Comparison of ENCODE assay signal across 14 mouse cellular contexts in the genomic region with DNA sequence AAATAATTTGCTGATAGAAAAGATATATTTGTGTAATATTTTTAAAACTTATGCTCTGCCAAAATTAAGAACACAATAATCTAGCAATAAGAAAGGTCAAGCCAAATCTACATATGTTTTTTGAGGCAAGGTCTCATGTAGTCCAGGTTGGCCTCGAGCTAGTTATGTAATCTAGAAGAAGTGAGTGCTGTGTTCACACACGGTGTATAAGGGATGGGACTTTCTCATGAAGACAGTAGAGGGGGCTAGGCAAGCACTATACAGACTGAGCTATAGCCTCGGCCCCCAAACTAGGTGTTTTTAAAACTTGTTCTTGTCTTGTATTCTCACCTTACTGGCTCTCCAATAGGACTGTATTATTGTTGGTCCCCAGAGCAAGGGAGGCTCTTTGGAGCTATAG. TPM values are rescaled to one million over a fixed set of nuclear protein-coding genes. Genes with fewer than 3 reads are reported as not detected.
DNase-seq lines count a peak whose midpoint lies in the region; ATAC-seq and TF ChIP-seq lines count a peak whose summit lies in the region.
"Had no signal": no experiment of that assay in that cellular context is flagged by ENCODE, and none has a peak within 500 bp of the region (broad histone marks: within the 10 kb centered on the region; RNA-seq: fewer than 3 reads in every experiment).

No protein-coding gene starts in this region.

- H3K27ac ChIP-seq in forebrain, embryonic 15.5 days (replicated peaks), result 0 out of 2 replicates have a peak overlapping the region, but pooled peaks have one; percentile 34
- H3K27ac ChIP-seq in forebrain, embryonic 12.5 days, result no peak overlapping the region
- H3K27ac ChIP-seq in hindbrain, postnatal 0 days, result no peak overlapping the region
- no peak overlapping the region for H3K27ac ChIP-seq in hindbrain, embryonic 11.5 days (ENCODE audit: low read depth, low read length)
- no peak overlapping the region for H3K27ac ChIP-seq in midbrain, embryonic 11.5 days (ENCODE audit: low read depth, low read length)
- H3K27ac ChIP-seq in midbrain, embryonic 16.5 days (ENCODE audit: low read length), result no peak overlapping the region
- H3K27ac ChIP-seq in neural tube, embryonic 14.5 days (ENCODE audit: low read depth, low read length), result no peak overlapping the region
- no peak overlapping the region for H3K27ac ChIP-seq in liver, postnatal 0 days (ENCODE audit: low read depth)
- H3K27ac ChIP-seq: embryonic facial prominence, embryonic 13.5 days; heart, embryonic 10.5 days; limb, embryonic 15.5 days; liver, embryonic 14.5 days; midbrain, embryonic 15.5 days had no signal

- H3K27me3 ChIP-seq in forebrain, embryonic 15.5 days, result no peaks in the 10 kb centered on the region
- H3K27me3 ChIP-seq in forebrain, embryonic 12.5 days, result no peaks in the 10 kb centered on the region
- no peaks in the 10 kb centered on the region for H3K27me3 ChIP-seq in hindbrain, postnatal 0 days (ENCODE audit: insufficient read depth, low read length)
- H3K27me3 ChIP-seq in hindbrain, embryonic 11.5 days (ENCODE audit: control insufficient read depth, insufficient read depth, low read length), result no peaks in the 10 kb centered on the region
- no peaks in the 10 kb centered on the region for H3K27me3 ChIP-seq in midbrain, embryonic 11.5 days (ENCODE audit: control insufficient read depth, insufficient read depth, low read length)
- no peaks in the 10 kb centered on the region for H3K27me3 ChIP-seq in midbrain, embryonic 16.5 days (ENCODE audit: control insufficient read depth, insufficient read depth, low read depth, low read length)
- H3K27me3 ChIP-seq in neural tube, embryonic 14.5 days (ENCODE audit: control insufficient read depth, insufficient read depth, low read length), result no peaks in the 10 kb centered on the region
- H3K27me3 ChIP-seq in liver, postnatal 0 days (ENCODE audit: insufficient read depth, low read length), result no peaks in the 10 kb centered on the region
- H3K27me3 ChIP-seq: embryonic facial prominence, embryonic 13.5 days; limb, embryonic 15.5 days; midbrain, embryonic 15.5 days had no signal

- peak; percentile 72; the same call in 1 of the 2 replicates for ATAC-seq in forebrain, embryonic 15.5 days (replicated peaks)
- ATAC-seq in forebrain, embryonic 12.5 days (ENCODE audit: low FRiP score), result no peak
- peak; percentile 67; the same call in 1 of the 2 replicates for ATAC-seq in hindbrain, postnatal 0 days
- no peak for ATAC-seq in hindbrain, embryonic 11.5 days (ENCODE audit: low FRiP score)
- ATAC-seq in midbrain, embryonic 11.5 days (ENCODE audit: low FRiP score), result no peak
- ATAC-seq in midbrain, embryonic 16.5 days, result no peak
- ATAC-seq in neural tube, embryonic 14.5 days (ENCODE audit: low read depth), result peak; percentile 49; the same call in 1 of the 2 replicates
- no peak for ATAC-seq in liver, postnatal 0 days

- no peak for TF ChIP-seq EP300 in liver, postnatal 0 days (IDR thresholded peaks at IDR 0.05; ENCODE audit: low read depth)

- TF ChIP-seq CTCF in hindbrain, postnatal 0 days (IDR thresholded peaks at IDR 0.05; ENCODE audit: low read depth), result no peak; the same call in 1 of the 2 replicates
- no peak for TF ChIP-seq CTCF in liver, postnatal 0 days (IDR thresholded peaks at IDR 0.05; ENCODE audit: low read depth)

- no peak overlapping the region for H3K4me3 ChIP-seq in forebrain, embryonic 15.5 days
- no peak overlapping the region for H3K4me3 ChIP-seq in forebrain, embryonic 12.5 days (replicated peaks)
- no peak overlapping the region for H3K4me3 ChIP-seq in hindbrain, postnatal 0 days (ENCODE audit: low read length)
- H3K4me3 ChIP-seq in hindbrain, embryonic 11.5 days (ENCODE audit: low read depth, low read length), result no peak overlapping the region
- no peak overlapping the region for H3K4me3 ChIP-seq in midbrain, embryonic 11.5 days (ENCODE audit: low read depth, low read length)
- H3K4me3 ChIP-seq in midbrain, embryonic 16.5 days (ENCODE audit: low read depth, low read length), result no peak overlapping the region
- H3K4me3 ChIP-seq in neural tube, embryonic 14.5 days (ENCODE audit: low read depth, low read length), result no peak overlapping the region
- H3K4me3 ChIP-seq in liver, postnatal 0 days (ENCODE audit: low read depth, low read length), result no peak overlapping the region
- H3K4me3 ChIP-seq: embryonic facial prominence, embryonic 13.5 days; erythroblast, embryonic 14.5 days; heart, embryonic 10.5 days; limb, embryonic 15.5 days; midbrain, embryonic 15.5 days had no signal

- WGBS in forebrain, embryonic 15.5 days, result 64% methylated on average over 3 of the region's 3 CpGs
- 70% methylated on average over 3 of the region's 3 CpGs for WGBS in forebrain, embryonic 12.5 days
- 61% methylated on average over 3 of the region's 3 CpGs for WGBS in hindbrain, postnatal 0 days
- 76% methylated on average over 3 of the region's 3 CpGs for WGBS in hindbrain, embryonic 11.5 days
- 74% methylated on average over 3 of the region's 3 CpGs for WGBS in midbrain, embryonic 11.5 days
- WGBS in midbrain, embryonic 16.5 days, result 72% methylated on average over 3 of the region's 3 CpGs
- WGBS in neural tube, embryonic 14.5 days, result 76% methylated on average over 3 of the region's 3 CpGs
- WGBS in liver, postnatal 0 days (ENCODE audit: insufficient replicate concordance), result 56% methylated on average over 3 of the region's 3 CpGs

- H3K9ac ChIP-seq in forebrain, embryonic 15.5 days (replicated peaks), result no peak overlapping the region
- no peak overlapping the region for H3K9ac ChIP-seq in forebrain, embryonic 12.5 days
- H3K9ac ChIP-seq in hindbrain, postnatal 0 days (replicated peaks; ENCODE audit: low read length), result no peak overlapping the region
- no peak overlapping the region for H3K9ac ChIP-seq in hindbrain, embryonic 11.5 days (ENCODE audit: low read depth, low read length)
- no peak overlapping the region for H3K9ac ChIP-seq in midbrain, embryonic 11.5 days (ENCODE audit: low read length)
- H3K9ac ChIP-seq in midbrain, embryonic 16.5 days (ENCODE audit: low read depth, low read length), result no peak overlapping the region
- no peak overlapping the region for H3K9ac ChIP-seq in neural tube, embryonic 14.5 days (replicated peaks; ENCODE audit: low read depth, low read length)
- no peak overlapping the region for H3K9ac ChIP-seq in liver, postnatal 0 days (replicated peaks)
- H3K9ac ChIP-seq: embryonic facial prominence, embryonic 13.5 days; limb, embryonic 15.5 days; liver, embryonic 14.5 days; midbrain, embryonic 15.5 days had no signal

- no peaks in the 10 kb centered on the region for H3K9me3 ChIP-seq in forebrain, embryonic 15.5 days
- H3K9me3 ChIP-seq in forebrain, embryonic 12.5 days, result no peaks in the 10 kb centered on the region
- no peaks in the 10 kb centered on the region for H3K9me3 ChIP-seq in hindbrain, postnatal 0 days (ENCODE audit: low read length)
- H3K9me3 ChIP-seq in hindbrain, embryonic 11.5 days (ENCODE audit: control insufficient read depth, low read length), result no peaks in the 10 kb centered on the region
- no peaks in the 10 kb centered on the region for H3K9me3 ChIP-seq in midbrain, embryonic 11.5 days (ENCODE audit: control insufficient read depth, low read length)
- no peaks in the 10 kb centered on the region for H3K9me3 ChIP-seq in midbrain, embryonic 16.5 days (replicated peaks; ENCODE audit: control insufficient read depth, low read length, poor library complexity, severe bottlenecking)
- H3K9me3 ChIP-seq in neural tube, embryonic 14.5 days (ENCODE audit: control insufficient read depth, low read length), result no peaks in the 10 kb centered on the region
- no peaks in the 10 kb centered on the region for H3K9me3 ChIP-seq in liver, postnatal 0 days (ENCODE audit: low read length)
- H3K9me3 ChIP-seq: heart, embryonic 10.5 days; limb, embryonic 15.5 days; midbrain, embryonic 15.5 days had no signal

- H3K4me2 ChIP-seq in forebrain, embryonic 15.5 days (replicated peaks), result no peak overlapping the region
- H3K4me2 ChIP-seq in forebrain, embryonic 12.5 days, result no peak overlapping the region
- H3K4me2 ChIP-seq in hindbrain, postnatal 0 days (ENCODE audit: low read depth, low read length), result no peak overlapping the region
- H3K4me2 ChIP-seq in hindbrain, embryonic 11.5 days (replicated peaks; ENCODE audit: low read depth, low read length), result no peak overlapping the region
- no peak overlapping the region for H3K4me2 ChIP-seq in midbrain, embryonic 11.5 days
- no peak overlapping the region for H3K4me2 ChIP-seq in midbrain, embryonic 16.5 days (ENCODE audit: low read length)
- no peak overlapping the region for H3K4me2 ChIP-seq in neural tube, embryonic 14.5 days (ENCODE audit: low read depth, low read length)
- no peak overlapping the region for H3K4me2 ChIP-seq in liver, postnatal 0 days (ENCODE audit: low read depth, low read length)
- H3K4me2 ChIP-seq: embryonic facial prominence, embryonic 13.5 days; limb, embryonic 15.5 days; midbrain, embryonic 15.5 days had no signal

- H3K4me1 ChIP-seq in forebrain, embryonic 15.5 days, result no peaks in the 10 kb centered on the region
- H3K4me1 ChIP-seq in forebrain, embryonic 12.5 days, result no peaks in the 10 kb centered on the region
- no peaks in the 10 kb centered on the region for H3K4me1 ChIP-seq in hindbrain, postnatal 0 days (ENCODE audit: insufficient read depth, low read length)
- H3K4me1 ChIP-seq in hindbrain, embryonic 11.5 days (replicated peaks; ENCODE audit: control insufficient read depth, insufficient read depth, low read length), result no peaks in the 10 kb centered on the region
- H3K4me1 ChIP-seq in midbrain, embryonic 11.5 days (ENCODE audit: control insufficient read depth, insufficient read depth, low read length), result no peaks in the 10 kb centered on the region
- H3K4me1 ChIP-seq in midbrain, embryonic 16.5 days (ENCODE audit: control insufficient read depth, insufficient read depth, low read length), result no peaks in the 10 kb centered on the region; the same call in 1 of the 2 replicates
- no peaks in the 10 kb centered on the region for H3K4me1 ChIP-seq in neural tube, embryonic 14.5 days (ENCODE audit: control insufficient read depth, insufficient read depth, low read length)
- no peaks in the 10 kb centered on the region for H3K4me1 ChIP-seq in liver, postnatal 0 days (ENCODE audit: insufficient read depth)
- H3K4me1 ChIP-seq: heart, embryonic 10.5 days; midbrain, embryonic 15.5 days had no signal

- no peak for DNase-seq in hindbrain, postnatal 0 days (ENCODE audit: low spot score)
- no peak for DNase-seq in hindbrain, embryonic 11.5 days (ENCODE audit: low spot score)
- DNase-seq in midbrain, embryonic 11.5 days (ENCODE audit: low spot score, missing footprints), result peak; percentile 62
- no peak for DNase-seq in liver, postnatal 0 days

- no peaks in the 10 kb centered on the region for H3K36me3 ChIP-seq in forebrain, embryonic 15.5 days
- no peaks in the 10 kb centered on the region for H3K36me3 ChIP-seq in forebrain, embryonic 12.5 days (replicated peaks)
- H3K36me3 ChIP-seq in hindbrain, postnatal 0 days (ENCODE audit: insufficient read depth, low read length), result no peaks in the 10 kb centered on the region
- no peaks in the 10 kb centered on the region for H3K36me3 ChIP-seq in hindbrain, embryonic 11.5 days (ENCODE audit: control insufficient read depth, insufficient read depth, low read length)
- no peaks in the 10 kb centered on the region for H3K36me3 ChIP-seq in midbrain, embryonic 11.5 days (ENCODE audit: control insufficient read depth, insufficient read depth, low read length)
- no peaks in the 10 kb centered on the region for H3K36me3 ChIP-seq in midbrain, embryonic 16.5 days (ENCODE audit: control insufficient read depth, insufficient read depth, low read length)
- no peaks in the 10 kb centered on the region for H3K36me3 ChIP-seq in neural tube, embryonic 14.5 days (ENCODE audit: control insufficient read depth, insufficient read depth, low read length)
- H3K36me3 ChIP-seq in liver, postnatal 0 days (replicated peaks; ENCODE audit: insufficient read depth, low read length), result no peaks in the 10 kb centered on the region
- H3K36me3 ChIP-seq: embryonic facial prominence, embryonic 13.5 days; heart, embryonic 10.5 days; limb, embryonic 15.5 days; midbrain, embryonic 15.5 days had no signal

RNA-seq across cellular contexts. Expression of gene Atp5g3, which starts 14.4 kb away (rescaled TPM):
- polyA plus RNA-seq in forebrain, embryonic 15.5 days (2015; fragmentation: Nextera tagmentation; extraction: Ambion mirVana), result 878 and 886 TPM in 2 replicates
- polyA plus RNA-seq in forebrain, embryonic 12.5 days (2016; fragmentation: Nextera tagmentation; extraction: Ambion mirVana), result 710 and 725 TPM in 2 replicates
- total RNA-seq in hindbrain, postnatal 0 days (2014; rRNA removed), result 311 and 381 TPM in 2 replicates
- 1,557 and 1,586 TPM in 2 replicates for polyA plus RNA-seq in hindbrain, postnatal 0 days (2015; fragmentation: Nextera tagmentation; extraction: Ambion mirVana)
- polyA plus RNA-seq in hindbrain, embryonic 11.5 days (2014; fragmentation: Nextera tagmentation; extraction: Ambion mirVana), result 896 and 911 TPM in 2 replicates
- polyA plus RNA-seq in midbrain, embryonic 11.5 days (2014; fragmentation: Nextera tagmentation; extraction: Ambion mirVana), result 831 and 886 TPM in 2 replicates
- polyA plus RNA-seq in midbrain, embryonic 16.5 days (2015; fragmentation: Nextera tagmentation; extraction: Ambion mirVana), result 1,014 and 1,037 TPM in 2 replicates
- 1,130 and 1,252 TPM in 2 replicates for polyA plus RNA-seq in neural tube, embryonic 14.5 days (2014; fragmentation: Nextera tagmentation; extraction: Ambion mirVana)
- polyA plus RNA-seq in liver, postnatal 0 days (2015; fragmentation: Nextera tagmentation; extraction: Ambion mirVana), result 1,436 and 1,439 TPM in 2 replicates

RNA-seq across cellular contexts. Expression of gene Atf2, which starts 33.1 kb away (rescaled TPM):
- polyA plus RNA-seq in forebrain, embryonic 15.5 days (2015; fragmentation: Nextera tagmentation; extraction: Ambion mirVana), result 110 and 113 TPM in 2 replicates
- polyA plus RNA-seq in forebrain, embryonic 12.5 days (2016; fragmentation: Nextera tagmentation; extraction: Ambion mirVana), result 98.5 and 100 TPM in 2 replicates
- total RNA-seq in hindbrain, postnatal 0 days (2014; rRNA removed), result 67.2 and 78.9 TPM in 2 replicates
- polyA plus RNA-seq in hindbrain, postnatal 0 days (2015; fragmentation: Nextera tagmentation; extraction: Ambion mirVana), result 82.2 and 87.7 TPM in 2 replicates
- 96.6 and 105 TPM in 2 replicates for polyA plus RNA-seq in hindbrain, embryonic 11.5 days (2014; fragmentation: Nextera tagmentation; extraction: Ambion mirVana)
- 83.3 and 106 TPM in 2 replicates for polyA plus RNA-seq in midbrain, embryonic 11.5 days (2014; fragmentation: Nextera tagmentation; extraction: Ambion mirVana)
- polyA plus RNA-seq in midbrain, embryonic 16.5 days (2015; fragmentation: Nextera tagmentation; extraction: Ambion mirVana), result 124 and 130 TPM in 2 replicates
- polyA plus RNA-seq in neural tube, embryonic 14.5 days (2014; fragmentation: Nextera tagmentation; extraction: Ambion mirVana), result 117 and 130 TPM in 2 replicates
- polyA plus RNA-seq in liver, postnatal 0 days (2015; fragmentation: Nextera tagmentation; extraction: Ambion mirVana), result 14.4 and 14.9 TPM in 2 replicates

Comparison
In these comparisons a context has a peak if more than half of its experiments do, and no peak if none do; other contexts are left out.
1. ATAC-seq: peak in forebrain, embryonic 15.5 days (single experiment), hindbrain, postnatal 0 days (single experiment) and neural tube, embryonic 14.5 days (single experiment); none in forebrain, embryonic 12.5 days (single experiment), hindbrain, embryonic 11.5 days (single experiment), midbrain, embryonic 11.5 days (single experiment), midbrain, embryonic 16.5 days (single experiment) and liver, postnatal 0 days (single experiment).